Mouse (Mus musculus) cortical plate, adult 2 months (tissue): ENCODE data around the gene Tollip.

Experiments used
- CTCF ChIP-seq: fragments of 200-500 bp; IDR thresholded peaks from 2 replicates; pipeline ENCODE4 v1.5.1; 2011; ENCODE audit warnings: mild to moderate bottlenecking, control low read depth, low read length; ENCODE audit not compliant: insufficient read depth; ENCODE audit errors: extremely low read depth
- POLR2A ChIP-seq: fragments of 200-500 bp; IDR thresholded peaks from 2 replicates; pipeline ENCODE4 v1.6.1; 2011; ENCODE audit warnings: mild to moderate bottlenecking, low read length, control low read depth; ENCODE audit not compliant: insufficient read depth; ENCODE audit errors: extremely low read depth

GRCm38 (mm10) chr7:141836423-141836822 is 81.9 kb downstream of the Tollip start:
- TF ChIP-seq CTCF: no peak
- no peak for TF ChIP-seq POLR2A
